Mouse (Mus musculus) c-Kit-positive CD71-negative TER-119-negative erythroid progenitor cells, embryonic 14.5 days (primary cell): ENCODE measurements around the gene Tmem215.

ENCODE experiments used
- DNase-seq: peaks from one replicate; pipeline ENCODE4 v3.0.0-alpha.2; 2013; ENCODE audit warnings: low read depth

Gene Tmem215

GRCm38 (mm10) chr4:40471880-40472279 is at the start of gene Tmem215:
Gene Tmem215, plus strand, starts transcription at chr4:40472180.
- no peak for DNase-seq

GRCm38 (mm10) chr4:40431916-40432315 is 40.1 kb upstream of the Tmem215 start:
- DNase-seq = no peak

GRCm38 (mm10) chr4:40433379-40433778 is 38.6 kb upstream of the Tmem215 start:
- DNase-seq = no peak

- DNase-seq = no peak
Observed at GRCm38 (mm10) chr4:40434388-40434787, 37.6 kb upstream of the Tmem215 start.

- DNase-seq = no peak
Observed at GRCm38 (mm10) chr4:40443565-40443964, 28.4 kb upstream of the Tmem215 start.

GRCm38 (mm10) chr4:40472700-40473530 is 935 bp downstream of the Tmem215 start:
- peak; percentile 13 for DNase-seq

GRCm38 (mm10) chr4:40473911-40474310 is 1.9 kb downstream of the Tmem215 start:
- no peak for DNase-seq

GRCm38 (mm10) chr4:40477963-40478362 is 6.0 kb downstream of the Tmem215 start:
- DNase-seq = no peak

GRCm38 (mm10) chr4:40486546-40486945 is 14.6 kb downstream of the Tmem215 start:
- DNase-seq = no peak

- no peak for DNase-seq
Observed at GRCm38 (mm10) chr4:40491731-40492130, 19.8 kb downstream of the Tmem215 start.

GRCm38 (mm10) chr4:40496354-40496753 is 24.4 kb downstream of the Tmem215 start:
- no peak for DNase-seq

- DNase-seq = no peak
Observed at GRCm38 (mm10) chr4:40496828-40497227, 24.8 kb downstream of the Tmem215 start.

GRCm38 (mm10) chr4:40499812-40500591 is 28.0 kb downstream of the Tmem215 start:
- DNase-seq = no peak

- DNase-seq = no peak
Observed at GRCm38 (mm10) chr4:40502459-40502858, 30.5 kb downstream of the Tmem215 start.

GRCm38 (mm10) chr4:40509534-40509933 is 37.6 kb downstream of the Tmem215 start:
- DNase-seq = no peak

- DNase-seq = no peak
Observed at GRCm38 (mm10) chr4:40513235-40513634, 41.3 kb downstream of the Tmem215 start.

GRCm38 (mm10) chr4:40518545-40519324 is 46.8 kb downstream of the Tmem215 start:
- DNase-seq = no peak
